Mouse (Mus musculus): ENCODE measurements around the gene Dlx6. TPM values are rescaled to one million over a fixed set of nuclear protein-coding genes. Genes with fewer than 3 reads are reported as not detected.
A peak's percentile ranks its signal among the peaks of the same experiment; 100 is the strongest.

The Dlx6 gene
- polyA plus RNA-seq, 1 experiment from 2014 or later, result 0.19 TPM

DNA sequence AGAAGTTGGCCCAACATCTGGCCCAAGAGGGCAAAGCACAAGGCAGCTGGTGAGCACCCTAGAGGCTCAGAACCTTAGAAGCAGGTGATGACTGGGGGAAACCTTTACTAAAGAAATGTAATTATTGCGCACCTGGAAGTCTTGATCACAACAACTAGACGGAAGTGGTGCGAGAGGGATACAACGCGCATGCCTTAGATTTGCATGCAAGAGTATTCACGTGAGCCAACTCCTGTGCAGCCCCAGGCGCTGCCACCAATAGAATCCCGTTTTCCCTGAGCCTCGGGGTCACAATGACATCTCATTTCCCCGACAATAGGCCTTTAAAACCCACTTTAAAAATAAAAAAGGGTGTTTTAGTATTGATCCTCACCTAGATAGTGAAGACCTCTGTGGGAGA is 12.0 kb upstream of the Dlx6 start:
- no peaks in the 10 kb centered on the region for H3K9me3 ChIP-seq (replicated peaks)
- H3K4me2 ChIP-seq, result no peak overlapping the region
- H3K27me3 ChIP-seq, result peaks cover 89% of the 10 kb centered on the region
- no peak overlapping the region for H3K4me3 ChIP-seq
- H3K9ac ChIP-seq, result no peak overlapping the region
- WGBS, result 7% methylated on average over 10 of the region's 10 CpGs
- H3K4me1 ChIP-seq (replicated peaks), result peaks cover 9% of the 10 kb centered on the region; the same call in 1 of the 2 replicates
- ATAC-seq (replicated peaks; ENCODE audit: insufficient number of reproducible peaks, insufficient read depth, low FRiP score, low read depth), result no peak
- H3K36me3 ChIP-seq, result no peaks in the 10 kb centered on the region
- no peak overlapping the region for H3K27ac ChIP-seq

DNA sequence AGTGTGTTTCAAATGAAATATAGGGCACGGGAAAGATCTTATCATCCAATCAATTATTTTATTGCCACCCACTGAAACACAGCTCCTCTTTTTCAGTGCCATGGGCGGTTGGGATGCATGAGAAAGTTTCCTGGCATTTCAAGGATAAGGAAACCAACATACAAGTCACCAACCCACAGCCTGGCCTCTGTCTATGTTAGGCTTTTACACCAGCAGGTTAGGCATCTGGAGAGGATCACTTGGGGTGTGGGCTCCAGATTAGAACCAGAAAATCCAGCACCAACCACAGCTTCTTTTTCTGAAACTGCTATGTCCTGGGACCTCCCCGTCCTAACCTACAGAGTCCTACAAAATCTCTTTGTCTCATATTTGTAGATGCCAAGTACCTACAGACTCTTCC is 10.2 kb upstream of the Dlx6 start:
- ATAC-seq (replicated peaks; ENCODE audit: insufficient number of reproducible peaks, insufficient read depth, low FRiP score, low read depth), result no peak
- no peak overlapping the region for H3K4me3 ChIP-seq
- no peaks in the 10 kb centered on the region for H3K9me3 ChIP-seq (replicated peaks)
- H3K4me1 ChIP-seq (replicated peaks), result peaks cover 9% of the 10 kb centered on the region; the same call in 1 of the 2 replicates
- 32% methylated on average over 3 of the region's 3 CpGs for WGBS
- H3K4me2 ChIP-seq, result no peak overlapping the region
- H3K27ac ChIP-seq, result no peak overlapping the region
- peaks cover 94% of the 10 kb centered on the region for H3K27me3 ChIP-seq
- no peak overlapping the region for H3K9ac ChIP-seq
- H3K36me3 ChIP-seq, result no peaks in the 10 kb centered on the region

DNA sequence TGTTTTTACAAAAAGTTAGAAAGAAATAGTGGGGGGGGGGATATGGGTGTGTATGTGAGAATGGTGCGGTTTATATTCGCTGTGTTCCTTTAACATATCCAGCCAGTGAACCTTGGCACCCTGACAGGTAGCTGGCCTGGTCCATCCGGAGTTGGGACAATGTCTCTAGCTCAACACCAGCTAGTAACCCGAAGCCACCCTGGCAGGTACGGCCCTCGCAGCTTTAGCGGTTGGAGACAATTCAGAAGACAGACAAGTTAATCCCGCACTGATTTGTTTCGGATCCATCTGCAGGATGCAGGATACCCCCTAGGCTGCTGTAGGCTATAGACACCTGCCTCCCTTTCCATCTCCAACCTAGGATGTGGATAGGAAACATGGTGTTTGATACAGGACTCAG is 9.0 kb upstream of the Dlx6 start:
- H3K27ac ChIP-seq, result no peak overlapping the region
- H3K4me1 ChIP-seq (replicated peaks), result peaks cover 9% of the 10 kb centered on the region; the same call in 1 of the 2 replicates
- H3K9ac ChIP-seq, result no peak overlapping the region
- H3K9me3 ChIP-seq (replicated peaks), result no peaks in the 10 kb centered on the region
- H3K4me3 ChIP-seq, result no peak overlapping the region
- WGBS, result 6% methylated on average over 9 of the region's 9 CpGs
- H3K4me2 ChIP-seq, result no peak overlapping the region
- no peaks in the 10 kb centered on the region for H3K36me3 ChIP-seq
- peaks cover 95% of the 10 kb centered on the region for H3K27me3 ChIP-seq
- ATAC-seq (replicated peaks; ENCODE audit: insufficient number of reproducible peaks, insufficient read depth, low FRiP score, low read depth), result no peak

DNA sequence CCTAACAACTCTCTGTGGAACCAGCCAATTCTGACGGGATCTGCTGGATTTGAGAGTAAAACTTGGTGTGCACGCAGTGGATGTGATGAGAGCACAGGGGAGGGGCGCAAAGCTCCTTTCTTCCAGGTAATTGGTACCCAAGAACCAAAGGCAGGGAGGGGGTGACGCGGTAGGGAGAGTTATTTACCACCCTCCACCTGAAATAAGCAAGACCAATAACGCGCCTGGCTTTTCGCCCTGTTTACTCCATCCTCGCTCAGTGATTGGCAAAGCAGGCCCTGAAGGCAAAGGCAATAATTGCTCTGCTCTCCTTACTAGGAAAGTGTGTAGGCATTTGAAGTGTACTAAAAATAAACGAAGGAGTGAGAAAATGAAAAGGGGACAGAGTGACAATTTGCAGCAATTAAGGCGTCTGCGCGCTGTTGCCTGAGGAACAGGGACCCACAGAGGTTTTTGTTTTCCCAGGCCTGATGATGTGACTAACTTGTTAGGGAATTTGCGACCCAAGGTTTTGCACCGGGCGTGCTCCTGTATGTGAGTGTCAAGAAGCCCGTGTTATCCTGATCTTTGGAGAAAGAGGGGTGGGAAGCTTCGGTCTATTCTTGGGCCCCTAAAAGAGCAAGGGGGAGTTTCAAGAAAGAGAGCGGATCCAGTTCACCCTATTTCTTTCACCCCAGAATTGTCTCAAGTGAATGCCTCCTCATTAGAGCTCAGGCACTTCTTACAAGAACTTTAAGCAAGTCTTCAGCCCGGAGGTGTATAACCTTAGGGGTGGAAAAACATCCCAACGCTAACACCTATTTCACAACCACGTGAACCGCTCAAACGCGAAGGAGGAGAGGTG is 8.0 kb upstream of the Dlx6 start:
- 3% methylated on average over 25 of the region's 25 CpGs for WGBS
- Histone ChIP-seq H3K4me1 (replicated peaks) (peaks cover 17% of the 10 kb centered on the region), H3K9me3 (replicated peaks) (no peaks in the 10 kb centered on the region), H3K4me3 (no peak overlapping the region), H3K36me3 (no peaks in the 10 kb centered on the region), H3K4me2 (no peak overlapping the region), H3K9ac (no peak overlapping the region), H3K27me3 (peaks cover 96% of the 10 kb centered on the region), H3K27ac (no peak overlapping the region)
- no peak for ATAC-seq (replicated peaks; ENCODE audit: insufficient number of reproducible peaks, insufficient read depth, low FRiP score, low read depth)

GRCm38 (mm10) chr6:6855746-6856185 is 7.4 kb upstream of the Dlx6 start:
- WGBS, result 1% methylated on average over 10 of the region's 10 CpGs
- Histone ChIP-seq H3K9me3 (replicated peaks) (no peaks in the 10 kb centered on the region), H3K4me1 (replicated peaks) (peaks cover 20% of the 10 kb centered on the region), H3K27me3 (peaks cover 94% of the 10 kb centered on the region), H3K27ac (no peak overlapping the region), H3K36me3 (no peaks in the 10 kb centered on the region), H3K9ac (no peak overlapping the region), H3K4me3 (no peak overlapping the region), H3K4me2 (no peak overlapping the region)
- ATAC-seq (replicated peaks; ENCODE audit: insufficient number of reproducible peaks, insufficient read depth, low FRiP score, low read depth), result no peak

DNA sequence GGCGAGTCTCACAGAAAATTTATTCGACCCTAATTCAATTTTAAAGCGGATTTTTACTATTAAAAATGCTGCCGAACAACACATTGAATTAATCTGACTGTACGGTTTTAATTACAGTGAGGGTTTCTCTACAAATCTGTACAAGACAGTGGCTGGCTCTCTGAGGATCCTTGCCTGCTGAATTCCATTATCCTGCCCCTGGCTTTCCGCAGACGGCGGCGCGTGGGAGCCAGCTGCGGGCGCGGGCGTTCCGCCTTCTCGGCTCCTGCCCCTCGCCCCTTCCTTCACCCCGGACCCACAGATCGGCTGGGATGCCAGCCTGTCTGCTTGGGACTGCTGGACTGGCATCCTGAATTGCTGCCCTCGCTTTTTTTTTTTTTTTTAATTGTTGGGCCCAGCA is 6.8 kb upstream of the Dlx6 start:
- no peak overlapping the region for H3K9ac ChIP-seq
- no peaks in the 10 kb centered on the region for H3K9me3 ChIP-seq (replicated peaks)
- no peak overlapping the region for H3K4me2 ChIP-seq
- 3% methylated on average over 20 of the region's 20 CpGs for WGBS
- H3K27ac ChIP-seq, result no peak overlapping the region
- peaks cover 23% of the 10 kb centered on the region for H3K4me1 ChIP-seq (replicated peaks)
- ATAC-seq (replicated peaks; ENCODE audit: insufficient number of reproducible peaks, insufficient read depth, low FRiP score, low read depth), result no peak
- no peak overlapping the region for H3K4me3 ChIP-seq
- peaks cover 94% of the 10 kb centered on the region for H3K27me3 ChIP-seq
- no peaks in the 10 kb centered on the region for H3K36me3 ChIP-seq

- no peak for ATAC-seq (replicated peaks; ENCODE audit: insufficient number of reproducible peaks, insufficient read depth, low FRiP score, low read depth)
- 9% methylated on average over 4 of the region's 4 CpGs for WGBS
- H3K9ac ChIP-seq, result no peak overlapping the region
- no peaks in the 10 kb centered on the region for H3K9me3 ChIP-seq (replicated peaks)
- H3K4me3 ChIP-seq, result no peak overlapping the region
- no peak overlapping the region for H3K4me2 ChIP-seq
- H3K27ac ChIP-seq, result no peak overlapping the region
- H3K36me3 ChIP-seq, result no peaks in the 10 kb centered on the region
- peaks cover 23% of the 10 kb centered on the region for H3K4me1 ChIP-seq (replicated peaks)
- H3K27me3 ChIP-seq, result peaks cover 91% of the 10 kb centered on the region
Measured at GRCm38 (mm10) chr6:6856881-6857280, 6.3 kb upstream of the Dlx6 start.

GRCm38 (mm10) chr6:6857766-6858165 is 5.4 kb upstream of the Dlx6 start:
- H3K9ac ChIP-seq, result no peak overlapping the region
- H3K4me3 ChIP-seq, result no peak overlapping the region
- H3K27ac ChIP-seq, result no peak overlapping the region
- no peak for ATAC-seq (replicated peaks; ENCODE audit: insufficient number of reproducible peaks, insufficient read depth, low FRiP score, low read depth)
- no peaks in the 10 kb centered on the region for H3K36me3 ChIP-seq
- H3K4me2 ChIP-seq, result no peak overlapping the region
- 6% methylated on average over 2 of the region's 2 CpGs for WGBS
- no peaks in the 10 kb centered on the region for H3K9me3 ChIP-seq (replicated peaks)
- H3K27me3 ChIP-seq, result peaks cover 90% of the 10 kb centered on the region
- peaks cover 29% of the 10 kb centered on the region for H3K4me1 ChIP-seq (replicated peaks)

DNA sequence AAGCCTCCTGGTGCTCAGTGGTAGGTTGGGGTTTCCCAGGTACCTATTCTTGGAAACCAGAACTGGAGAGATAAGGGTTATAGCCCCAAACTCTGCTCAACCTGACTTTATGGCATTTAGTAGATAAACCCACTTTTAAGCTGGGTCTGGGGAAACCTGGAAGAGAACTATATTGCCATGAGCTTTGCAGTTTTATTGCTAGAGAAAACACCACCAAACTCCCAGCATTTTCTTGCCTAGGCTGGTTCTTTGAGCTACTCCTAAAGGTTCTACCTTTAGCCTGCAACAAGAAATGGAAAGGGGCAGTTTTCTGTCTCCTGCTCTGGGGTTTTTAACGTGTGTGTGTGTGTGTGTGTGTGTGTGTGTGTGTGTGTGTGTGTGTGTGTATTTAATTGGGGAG is 4.6 kb upstream of the Dlx6 start:
- Histone ChIP-seq H3K4me2 (no peak overlapping the region), H3K4me3 (no peak overlapping the region), H3K4me1 (replicated peaks) (peaks cover 37% of the 10 kb centered on the region), H3K9ac (no peak overlapping the region), H3K27ac (no peak overlapping the region), H3K9me3 (replicated peaks) (no peaks in the 10 kb centered on the region), H3K27me3 (peaks cover 90% of the 10 kb centered on the region), H3K36me3 (no peaks in the 10 kb centered on the region)
- no peak for ATAC-seq (replicated peaks; ENCODE audit: insufficient number of reproducible peaks, insufficient read depth, low FRiP score, low read depth)
- 0% methylated on average over 1 of the region's 1 CpGs for WGBS

DNA sequence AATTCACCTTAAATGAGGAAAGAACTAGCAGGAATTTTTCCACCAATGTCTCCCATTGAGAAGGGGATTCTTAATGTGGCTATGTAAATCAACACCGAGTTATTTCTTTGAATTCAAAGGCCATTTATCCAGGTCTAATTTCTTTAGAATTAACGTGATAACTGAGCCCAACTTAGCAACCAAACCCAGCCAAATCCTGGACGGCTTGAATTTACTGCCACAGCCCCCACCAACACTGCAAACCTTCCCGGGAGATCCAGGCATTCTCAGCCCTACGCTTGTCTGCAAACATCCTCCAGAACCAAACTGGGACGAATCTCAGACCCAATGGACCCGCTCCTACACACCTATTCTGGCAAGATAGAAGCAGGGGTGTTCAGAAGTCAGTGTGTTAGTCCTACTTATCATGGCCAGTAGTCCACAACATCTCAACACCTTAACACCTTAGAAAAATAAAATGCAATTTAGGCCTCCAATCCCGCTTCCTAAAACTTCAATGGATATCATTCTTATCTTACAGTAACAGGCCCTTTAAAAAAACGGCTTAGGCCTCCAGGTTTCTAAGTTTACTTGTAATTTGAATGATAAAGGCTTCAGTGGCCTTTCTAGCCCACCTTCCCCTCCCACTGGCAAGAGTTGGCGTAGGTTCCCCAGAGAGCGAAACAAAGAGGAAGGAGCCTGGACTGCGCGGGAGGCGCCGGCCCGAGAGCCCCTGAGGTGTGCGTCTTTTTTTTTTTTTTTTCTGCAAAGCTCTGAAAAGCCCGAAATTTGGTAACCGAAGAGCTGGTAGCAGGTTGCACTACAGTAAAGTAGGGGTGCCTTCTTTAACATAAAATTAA is 3.8 kb upstream of the Dlx6 start:
- Histone ChIP-seq H3K36me3 (no peaks in the 10 kb centered on the region), H3K9me3 (replicated peaks) (no peaks in the 10 kb centered on the region), H3K4me2 (peak overlapping the region; percentile 54), H3K4me1 (replicated peaks) (peaks cover 44% of the 10 kb centered on the region), H3K27me3 (peaks cover 92% of the 10 kb centered on the region), H3K27ac (no peak overlapping the region), H3K9ac (no peak overlapping the region), H3K4me3 (peak overlapping the region; percentile 27)
- 3% methylated on average over 19 of the region's 19 CpGs for WGBS
- ATAC-seq (replicated peaks; ENCODE audit: insufficient number of reproducible peaks, insufficient read depth, low FRiP score, low read depth), result no peak

- Histone ChIP-seq H3K36me3 (no peaks in the 10 kb centered on the region), H3K4me2 (peak overlapping the region; percentile 54), H3K9me3 (replicated peaks) (no peaks in the 10 kb centered on the region), H3K27ac (no peak overlapping the region), H3K4me3 (peak overlapping the region; percentile 27), H3K27me3 (peaks cover 92% of the 10 kb centered on the region), H3K4me1 (replicated peaks) (peaks cover 44% of the 10 kb centered on the region), H3K9ac (no peak overlapping the region; the same call in 1 of the 2 replicates)
- 2% methylated on average over 21 of the region's 21 CpGs for WGBS
- ATAC-seq (replicated peaks; ENCODE audit: insufficient number of reproducible peaks, insufficient read depth, low FRiP score, low read depth), result no peak
Measured at GRCm38 (mm10) chr6:6859950-6860410, 3.2 kb upstream of the Dlx6 start.

Measured in heart, embryonic 15.5 days (tissue).